Mouse (Mus musculus) kidney, adult 2 months (tissue): ENCODE results near the gene Scd4.

Source experiments
- CTCF ChIP-seq: fragments of 200-500 bp; conservative IDR thresholded peaks from 2 replicates; pipeline ENCODE4 v1.5.1; 2011; ENCODE audit warnings: low read depth, mild to moderate bottlenecking, control low read depth, low read length, moderate library complexity, mixed read lengths; ENCODE audit not compliant: insufficient read depth, insufficient read length
- POLR2A ChIP-seq: fragments of 200-500 bp; IDR thresholded peaks from one replicate; pipeline ENCODE4 v1.6.1; 2011; ENCODE audit warnings: low read depth, low read length, control low read depth

- TF ChIP-seq POLR2A (no peak), CTCF (no peak)
Measured at GRCm38 (mm10) chr19:44376511-44376951, 43.6 kb downstream of the Scd4 start.
